Mouse (Mus musculus) adrenal gland, postnatal 14 days (tissue): ENCODE data around the gene Ffar4. TPM values are rescaled to one million over a fixed set of nuclear protein-coding genes. Genes with fewer than 3 reads are reported as not detected.

Source experiments
- total RNA-seq: library from RNA; stranded (reverse); gene quantifications from 2 replicates; pipeline ENCODE4 v1.2.3, GENCODE M21; 2021

The Ffar4 gene
- total RNA-seq, 1 experiment from 2014 or later: 24.9 TPM

Other genes starting within 250 kb of the Ffar4 start
- 17.2 and 20.7 TPM in 2 replicates for gene Myof, start 53.5 kb upstream of the Ffar4 start, total RNA-seq
- gene Cep55, start 42.1 kb upstream of the Ffar4 start, total RNA-seq: 8.1 and 8.9 TPM in 2 replicates
- gene Rbp4, start 28.2 kb downstream of the Ffar4 start, total RNA-seq: 36.1 and 432 TPM in 2 replicates
- gene Pde6c, start 35.7 kb downstream of the Ffar4 start, total RNA-seq: 1.2 TPM in 1 of 2 replicates, not detected in the other
- gene Fra10ac1, start 127.1 kb downstream of the Ffar4 start, total RNA-seq: 18.9 and 23.2 TPM in 2 replicates
- gene Lgi1, start 167.5 kb downstream of the Ffar4 start, total RNA-seq: 2.6 and 3.5 TPM in 2 replicates